Mouse (Mus musculus) embryonic facial prominence, embryonic 13.5 days (tissue): ENCODE measurements around the gene Cped1. TPM values are rescaled to one million over a fixed set of nuclear protein-coding genes. Genes with fewer than 3 reads are reported as not detected.

ENCODE experiments used
- ATAC-seq: fragments of 200-750 bp; cut with Nextera tagmentation; 2 replicates; pipeline ENCODE4 v1.8.0; 2017; ENCODE audit warnings: low read depth; ENCODE audit not compliant: insufficient number of reproducible peaks, insufficient read depth, low FRiP score, low TSS enrichment
- H3K27ac ChIP-seq: fragments of 300-500 bp; sonication (generic); 2 replicates; pipeline ENCODE4 v1.5.1; 2015; ENCODE audit warnings: moderate library complexity, mild to moderate bottlenecking, inconsistent platforms
- H3K27me3 ChIP-seq: fragments of 300-500 bp; sonication (generic); 2 replicates; pipeline ENCODE4 v1.6.1; 2015; ENCODE audit warnings: mild to moderate bottlenecking, inconsistent platforms
- H3K36me3 ChIP-seq: fragments of 300-500 bp; sonication (generic); 2 replicates; pipeline ENCODE4 v1.6.1; 2015; ENCODE audit warnings: mild to moderate bottlenecking, inconsistent platforms
- H3K4me1 ChIP-seq: fragments of 300-500 bp; sonication (generic); 2 replicates; pipeline ENCODE4 v1.6.1; 2015; ENCODE audit warnings: inconsistent platforms
- H3K4me2 ChIP-seq: fragments of 300-500 bp; sonication (generic); 2 replicates; pipeline ENCODE4 v1.6.1; 2015; ENCODE audit warnings: moderate library complexity, mild to moderate bottlenecking, inconsistent platforms
- H3K4me3 ChIP-seq: fragments of 300-500 bp; sonication (generic); 2 replicates; pipeline ENCODE4 v1.5.1; 2015; ENCODE audit warnings: mild to moderate bottlenecking, inconsistent platforms
- H3K9ac ChIP-seq: fragments of 300-500 bp; sonication (generic); 2 replicates; pipeline ENCODE4 v1.6.1; 2015; ENCODE audit warnings: mild to moderate bottlenecking, inconsistent platforms
- H3K9me3 ChIP-seq: fragments of 300-500 bp; sonication (generic); 2 replicates; pipeline ENCODE4 v1.6.1; 2016; ENCODE audit warnings: inconsistent platforms
- whole genome bisulfite sequencing: fragments of 180-500 bp; shearing (Covaris S2); methylation state at CpG from one replicate; pipeline ENCODE4 v1.1.7; 2015; ENCODE audit warnings: mixed read lengths; 5-methylcytosine and 5-hydroxymethylcytosine counted together
- polyA plus RNA-seq: library from polyadenylated mRNA; unstranded; fragments of >200 nt; fragmentation: Nextera tagmentation; extraction: Ambion mirVana; gene quantifications from 2 replicates; pipeline ENCODE4 v1.2.1, GENCODE M21; 2015

The Cped1 gene
- polyA plus RNA-seq, 1 experiment from 2014 or later: 42.6 TPM

DNA sequence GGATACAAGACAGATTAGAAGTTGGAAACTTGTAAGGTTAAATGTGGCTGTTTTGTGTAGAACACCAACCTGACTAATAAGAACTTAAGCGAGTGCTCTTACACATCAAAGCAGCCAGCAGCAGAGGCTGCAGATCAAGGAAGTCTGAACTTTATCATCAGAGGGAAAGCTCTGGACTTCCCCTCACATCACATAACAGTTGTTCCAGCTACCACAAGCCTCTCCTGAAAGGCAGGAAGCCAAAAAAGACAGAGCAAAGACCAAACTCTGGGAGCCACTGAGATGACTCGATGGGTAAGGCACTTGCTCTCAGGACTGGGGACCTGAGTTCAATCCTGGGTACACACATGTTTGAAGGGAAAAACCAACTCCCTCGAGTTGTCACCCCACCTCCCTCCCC is 228.1 kb downstream of the Cped1 start:
- no peak for ATAC-seq
- 69% methylated on average over 3 of the region's 3 CpGs for WGBS
- no peaks in the 10 kb centered on the region for H3K9me3 ChIP-seq
- H3K4me1 ChIP-seq: peaks cover 23% of the 10 kb centered on the region
- H3K4me2 ChIP-seq: no peak overlapping the region
- no peak overlapping the region for H3K9ac ChIP-seq
- no peaks in the 10 kb centered on the region for H3K36me3 ChIP-seq
- H3K27me3 ChIP-seq: no peaks in the 10 kb centered on the region
- no peak overlapping the region for H3K4me3 ChIP-seq
- no peak overlapping the region for H3K27ac ChIP-seq

DNA sequence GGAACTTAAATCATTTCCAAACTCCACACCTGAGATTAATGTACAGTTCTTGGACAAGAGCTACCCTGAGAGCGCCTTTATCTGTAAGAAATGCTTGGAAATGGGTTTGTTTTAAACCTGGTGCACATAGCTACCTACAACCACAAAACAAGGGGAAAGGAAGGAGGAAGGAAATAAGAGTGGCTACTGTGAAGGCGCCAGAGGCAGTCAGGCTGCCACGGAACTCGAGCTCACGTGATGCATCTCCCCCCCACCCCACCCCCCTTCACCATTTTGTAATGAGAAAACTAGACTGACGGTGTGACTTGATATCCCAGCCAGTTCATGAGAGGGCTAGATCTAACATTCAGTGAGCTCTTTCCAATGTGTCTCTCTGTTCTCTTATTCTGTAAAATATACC is 228.9 kb downstream of the Cped1 start:
- no peaks in the 10 kb centered on the region for H3K27me3 ChIP-seq
- WGBS: 54% methylated on average over 6 of the region's 6 CpGs
- no peak overlapping the region for H3K27ac ChIP-seq
- H3K9ac ChIP-seq: no peak overlapping the region
- ATAC-seq: no peak
- no peaks in the 10 kb centered on the region for H3K36me3 ChIP-seq
- no peaks in the 10 kb centered on the region for H3K9me3 ChIP-seq
- H3K4me1 ChIP-seq: peaks cover 23% of the 10 kb centered on the region
- H3K4me2 ChIP-seq: no peak overlapping the region
- no peak overlapping the region for H3K4me3 ChIP-seq

DNA sequence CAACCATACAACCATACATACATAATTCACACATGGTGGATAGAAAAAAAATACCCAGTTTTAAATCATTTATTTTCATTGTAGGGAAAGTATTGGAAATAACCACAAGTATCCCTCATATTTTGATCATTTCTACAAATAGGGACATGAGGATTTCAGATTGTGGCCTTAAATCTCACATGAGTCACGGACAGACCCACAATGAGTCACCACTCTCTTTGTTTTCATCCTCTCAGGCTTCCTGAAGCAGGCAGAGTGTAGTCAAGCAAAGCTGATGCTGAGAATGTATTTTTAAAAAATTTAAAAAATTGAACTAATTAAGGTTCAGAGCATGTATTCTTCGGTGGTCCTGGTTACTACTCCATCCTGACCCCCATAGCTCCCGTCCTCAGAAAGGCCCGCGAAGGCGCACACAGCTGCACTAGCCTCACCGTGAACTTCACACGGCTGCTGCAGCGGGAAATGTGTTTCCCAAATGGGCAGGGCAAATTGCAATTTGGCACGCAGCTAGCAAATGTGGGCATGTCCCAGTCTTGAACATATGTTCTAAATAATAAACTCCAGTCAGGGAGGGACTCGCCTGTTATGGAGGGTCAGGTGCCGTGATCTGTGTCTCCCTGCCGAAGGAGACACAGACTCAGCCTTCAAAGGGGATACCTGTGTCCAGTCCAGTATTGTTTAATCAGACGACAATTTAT is 230.7 kb downstream of the Cped1 start:
- H3K27me3 ChIP-seq: no peaks in the 10 kb centered on the region
- H3K27ac ChIP-seq: no peak overlapping the region
- peaks cover 23% of the 10 kb centered on the region for H3K4me1 ChIP-seq
- H3K4me2 ChIP-seq: no peak overlapping the region
- H3K9ac ChIP-seq: no peak overlapping the region
- no peak overlapping the region for H3K4me3 ChIP-seq
- WGBS: 41% methylated on average over 14 of the region's 14 CpGs
- ATAC-seq: peak; percentile 26; the same call in 1 of the 2 replicates
- H3K9me3 ChIP-seq: no peaks in the 10 kb centered on the region
- no peaks in the 10 kb centered on the region for H3K36me3 ChIP-seq

GRCm38 (mm10) chr6:22221134-22221533 is 235.4 kb downstream of the Cped1 start:
- peaks cover 3% of the 10 kb centered on the region; the same call in 1 of the 2 replicates for H3K36me3 ChIP-seq

GRCm38 (mm10) chr6:22222087-22222486 is 236.4 kb downstream of the Cped1 start:
- 93% methylated on average over 4 of the region's 4 CpGs for WGBS
- Histone ChIP-seq H3K27ac (no peak overlapping the region), H3K36me3 (peaks cover 3% of the 10 kb centered on the region; the same call in 1 of the 2 replicates), H3K9ac (no peak overlapping the region), H3K4me1 (peaks cover 16% of the 10 kb centered on the region), H3K27me3 (no peaks in the 10 kb centered on the region), H3K4me2 (no peak overlapping the region), H3K4me3 (no peak overlapping the region), H3K9me3 (no peaks in the 10 kb centered on the region)
- no peak for ATAC-seq

More at GRCm38 (mm10) chr6:22221134-22221533, 235.4 kb downstream of the Cped1 start:
- Histone ChIP-seq H3K27ac (no peak overlapping the region), H3K4me3 (no peak overlapping the region), H3K4me2 (no peak overlapping the region), H3K9ac (no peak overlapping the region), H3K9me3 (no peaks in the 10 kb centered on the region), H3K4me1 (peaks cover 24% of the 10 kb centered on the region), H3K27me3 (no peaks in the 10 kb centered on the region)
- WGBS: 88% methylated on average over 8 of the region's 8 CpGs
- ATAC-seq: no peak

GRCm38 (mm10) chr6:22222947-22223346 is 237.2 kb downstream of the Cped1 start:
- no peak for ATAC-seq
- WGBS: 36% methylated on average over 8 of the region's 8 CpGs

DNA sequence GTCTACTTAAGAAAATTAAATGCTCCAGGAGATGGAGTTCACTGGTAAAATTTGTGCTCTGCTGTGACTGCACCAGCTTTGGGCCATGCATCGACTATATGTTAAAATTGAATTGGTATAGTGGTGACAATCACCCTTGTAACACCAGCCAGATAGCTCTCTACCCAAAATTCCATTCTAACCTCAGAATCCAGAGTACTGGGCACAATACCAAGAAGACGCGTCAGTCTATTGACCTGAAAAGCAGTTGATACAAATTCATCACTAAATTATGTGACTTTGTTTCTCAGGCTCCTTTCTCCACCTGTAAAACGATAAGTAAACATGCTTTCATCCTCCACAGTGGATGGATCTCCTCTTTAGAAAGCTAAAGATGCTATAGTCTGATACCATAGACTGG is 238.6 kb downstream of the Cped1 start:
- Histone ChIP-seq H3K36me3 (peaks cover 3% of the 10 kb centered on the region; the same call in 1 of the 2 replicates), H3K4me1 (peaks cover 15% of the 10 kb centered on the region), H3K9ac (no peak overlapping the region), H3K9me3 (no peaks in the 10 kb centered on the region), H3K4me3 (no peak overlapping the region), H3K27ac (no peak overlapping the region), H3K27me3 (no peaks in the 10 kb centered on the region), H3K4me2 (no peak overlapping the region)
- WGBS: 90% methylated on average over 4 of the region's 4 CpGs
- ATAC-seq: no peak

More at GRCm38 (mm10) chr6:22222947-22223346, 237.2 kb downstream of the Cped1 start:
- Histone ChIP-seq H3K9ac (no peak overlapping the region), H3K27me3 (no peaks in the 10 kb centered on the region), H3K4me3 (no peak overlapping the region), H3K4me1 (peaks cover 15% of the 10 kb centered on the region), H3K36me3 (peaks cover 3% of the 10 kb centered on the region; the same call in 1 of the 2 replicates), H3K27ac (peak overlapping the region; percentile 39; the same call in 1 of the 2 replicates), H3K4me2 (no peak overlapping the region), H3K9me3 (no peaks in the 10 kb centered on the region)

GRCm38 (mm10) chr6:22231244-22231643 is 245.5 kb downstream of the Cped1 start:
- Histone ChIP-seq H3K4me2 (no peak overlapping the region), H3K27me3 (no peaks in the 10 kb centered on the region), H3K9me3 (no peaks in the 10 kb centered on the region), H3K9ac (no peak overlapping the region), H3K4me1 (no peaks in the 10 kb centered on the region; the same call in 1 of the 2 replicates), H3K27ac (no peak overlapping the region), H3K36me3 (peaks cover 5% of the 10 kb centered on the region; the same call in 1 of the 2 replicates), H3K4me3 (no peak overlapping the region)
- 90% methylated on average over 3 of the region's 3 CpGs for WGBS
- no peak for ATAC-seq

DNA sequence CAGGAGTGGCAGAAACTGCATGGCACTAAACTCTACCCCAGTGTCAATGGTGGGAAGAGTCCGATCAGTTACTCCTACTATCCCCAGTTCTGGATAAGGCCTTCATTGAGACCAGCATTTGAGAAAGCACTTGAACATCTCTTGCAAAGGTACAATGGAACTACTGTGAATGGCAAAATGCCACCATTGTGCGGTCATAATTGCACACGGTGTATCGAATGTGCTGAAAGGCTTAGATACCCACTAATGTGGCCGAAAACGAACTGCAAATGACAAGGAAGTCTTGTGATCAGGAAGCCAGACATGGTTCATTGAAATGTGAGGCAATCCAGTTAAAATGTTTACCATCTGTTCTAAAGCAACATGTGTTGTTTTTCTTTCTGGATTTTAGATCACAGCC is 247.8 kb downstream of the Cped1 start:
- no peaks in the 10 kb centered on the region for H3K4me1 ChIP-seq
- H3K27ac ChIP-seq: no peak overlapping the region
- H3K27me3 ChIP-seq: no peaks in the 10 kb centered on the region
- WGBS: 34% methylated on average over 6 of the region's 6 CpGs
- no peak overlapping the region for H3K9ac ChIP-seq
- no peaks in the 10 kb centered on the region for H3K9me3 ChIP-seq
- ATAC-seq: no peak
- H3K4me3 ChIP-seq: no peak overlapping the region
- peaks cover 5% of the 10 kb centered on the region; the same call in 1 of the 2 replicates for H3K36me3 ChIP-seq
- H3K4me2 ChIP-seq: no peak overlapping the region

- Histone ChIP-seq H3K4me3 (no peak overlapping the region), H3K9ac (no peak overlapping the region), H3K36me3 (peaks cover 9% of the 10 kb centered on the region), H3K4me2 (no peak overlapping the region), H3K27ac (no peak overlapping the region), H3K4me1 (no peaks in the 10 kb centered on the region), H3K9me3 (no peaks in the 10 kb centered on the region), H3K27me3 (no peaks in the 10 kb centered on the region)
- ATAC-seq: no peak
- 84% methylated on average over 6 of the region's 6 CpGs for WGBS
These were observed 249.4 kb downstream of the Cped1 start for GRCm38 (mm10) chr6:22235133-22235532.

- no peak overlapping the region for H3K27ac ChIP-seq
- no peak for ATAC-seq
- no peaks in the 10 kb centered on the region for H3K9me3 ChIP-seq
- no peak overlapping the region for H3K4me3 ChIP-seq
- peaks cover 19% of the 10 kb centered on the region for H3K36me3 ChIP-seq
- H3K9ac ChIP-seq: no peak overlapping the region
- H3K27me3 ChIP-seq: no peaks in the 10 kb centered on the region
- no peaks in the 10 kb centered on the region for H3K4me1 ChIP-seq
- WGBS: 66% methylated on average over 8 of the region's 8 CpGs
- no peak overlapping the region for H3K4me2 ChIP-seq
These were observed 257.6 kb downstream of the Cped1 start for GRCm38 (mm10) chr6:22243321-22243720.

DNA sequence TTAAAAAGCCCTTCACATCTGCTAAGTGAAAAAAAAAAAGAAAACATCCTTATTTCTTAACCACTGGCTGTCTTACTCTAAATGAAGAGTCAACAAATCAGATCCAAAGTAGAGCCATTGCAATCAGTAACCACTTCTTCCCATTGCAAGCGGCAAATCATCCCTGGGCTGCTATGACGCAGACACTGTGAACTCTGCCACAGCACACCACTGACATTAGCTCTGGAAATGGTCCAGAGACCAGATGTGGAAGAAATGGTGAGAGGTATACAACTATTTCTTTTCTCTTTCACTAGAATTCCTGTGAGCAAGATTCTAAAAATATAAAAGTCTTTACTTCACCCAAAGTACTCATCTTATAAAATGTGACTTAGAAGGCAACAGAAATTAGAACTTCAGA is 261.0 kb downstream of the Cped1 start:
- 86% methylated on average over 2 of the region's 2 CpGs for WGBS
- no peak for ATAC-seq
- no peak overlapping the region for H3K4me2 ChIP-seq
- H3K27me3 ChIP-seq: no peaks in the 10 kb centered on the region
- H3K36me3 ChIP-seq: 0 out of 2 replicates have a peak, but pooled peaks cover 1% of the 10 kb centered on the region
- no peaks in the 10 kb centered on the region for H3K9me3 ChIP-seq
- H3K9ac ChIP-seq: no peak overlapping the region
- no peak overlapping the region for H3K4me3 ChIP-seq
- H3K27ac ChIP-seq: no peak overlapping the region
- no peaks in the 10 kb centered on the region for H3K4me1 ChIP-seq
